Mouse (Mus musculus) kidney, adult 18-20 months (tissue): Measurements from ENCODE around the gene Gm20604.

Source experiments
- DNase-seq: peaks from one replicate; pipeline ENCODE4 v3.0.0; 2021

The Gm20604 gene

DNA sequence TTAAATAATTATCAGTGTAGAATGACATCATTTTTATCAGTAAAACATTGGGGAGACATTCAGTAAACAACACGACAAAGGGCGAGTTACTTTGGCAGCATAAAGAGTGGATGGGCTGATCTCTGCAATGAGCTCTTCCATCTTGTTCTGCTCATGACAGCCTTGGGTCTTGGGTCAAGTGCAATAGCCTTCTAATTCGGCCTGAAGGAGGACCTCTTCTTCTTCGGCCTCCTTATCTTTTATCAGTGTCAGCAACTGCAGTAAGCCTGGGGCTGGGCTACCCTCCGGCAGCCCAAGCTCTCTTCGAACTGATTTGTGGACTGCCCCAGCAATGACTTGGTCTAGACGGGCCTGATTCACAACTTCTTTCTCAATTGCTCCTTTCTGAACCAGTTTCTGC lies 16.4 kb downstream of the Gm20604 start:
- DNase-seq: no peak

DNA sequence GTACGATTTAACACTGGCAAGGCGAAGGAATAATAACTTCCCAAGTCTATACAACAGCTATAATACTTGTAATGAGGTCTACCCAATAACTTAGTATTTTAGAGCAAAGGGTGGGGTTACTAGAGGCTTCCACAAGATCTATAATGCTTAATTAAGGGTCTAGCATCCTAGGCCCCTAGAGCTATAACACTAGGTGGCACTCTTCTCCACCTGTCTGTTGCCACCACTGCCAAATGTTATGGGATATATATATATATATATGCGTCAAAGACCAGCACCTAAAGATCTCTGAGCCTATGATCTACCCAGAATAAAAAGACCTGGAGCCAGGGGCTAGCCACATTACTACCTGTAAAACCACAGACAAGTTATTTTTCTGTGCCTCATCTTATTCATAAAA lies 18.2 kb downstream of the Gm20604 start:
- no peak for DNase-seq

- no peak for DNase-seq
These were observed 19.4 kb downstream of the Gm20604 start for GRCm38 (mm10) chr12:102739096-102739495.

- DNase-seq: peak; percentile 65
These were observed 25.1 kb downstream of the Gm20604 start for GRCm38 (mm10) chr12:102733381-102733780.

- no peak for DNase-seq
These were observed 27.5 kb downstream of the Gm20604 start for GRCm38 (mm10) chr12:102730798-102731619.

DNA sequence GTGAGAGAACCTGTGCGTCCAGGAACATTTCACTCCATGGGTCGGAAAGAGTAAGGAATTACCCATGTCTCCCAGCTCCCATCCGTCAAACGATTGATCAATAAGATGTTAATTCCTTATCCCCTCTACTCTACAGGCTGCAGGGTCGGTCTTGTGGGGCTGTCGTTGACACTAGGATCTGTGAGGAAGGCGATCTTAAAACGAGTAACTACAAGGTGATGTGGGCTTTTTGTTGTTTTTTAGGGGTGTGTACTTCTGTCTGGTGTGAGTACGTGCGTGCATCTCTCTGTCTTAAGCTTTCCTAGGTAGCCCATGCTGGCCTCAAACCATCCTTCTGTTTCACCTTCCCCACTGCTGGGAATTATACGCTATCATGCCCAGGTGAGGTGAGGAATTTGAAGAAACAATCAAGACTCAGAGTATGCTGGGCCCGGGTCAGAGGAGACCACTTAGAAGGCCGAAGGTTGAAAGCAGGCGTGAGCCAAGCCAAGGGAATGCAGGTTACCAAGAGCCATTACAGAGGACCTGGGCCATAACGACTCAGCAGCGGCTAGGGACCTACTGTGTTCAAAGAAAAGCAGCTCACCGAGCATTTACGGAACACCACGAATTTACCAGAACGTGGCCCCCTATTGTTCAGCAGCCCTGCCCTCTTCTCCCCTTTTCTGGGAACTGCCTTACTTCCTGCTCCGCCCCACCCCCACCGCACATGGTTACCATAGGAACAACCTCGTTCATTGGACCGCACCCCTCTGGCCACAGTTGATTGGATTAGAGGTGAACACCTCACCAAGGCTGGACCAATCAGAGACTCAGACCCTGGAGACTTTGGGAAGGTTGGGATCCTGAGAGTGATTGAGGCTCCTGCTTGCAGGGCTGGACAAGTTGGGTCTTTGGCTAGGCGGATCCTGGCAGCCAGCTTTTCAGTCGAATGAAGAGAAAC lies 28.3 kb downstream of the Gm20604 start:
- peak; percentile 72 for DNase-seq

DNA sequence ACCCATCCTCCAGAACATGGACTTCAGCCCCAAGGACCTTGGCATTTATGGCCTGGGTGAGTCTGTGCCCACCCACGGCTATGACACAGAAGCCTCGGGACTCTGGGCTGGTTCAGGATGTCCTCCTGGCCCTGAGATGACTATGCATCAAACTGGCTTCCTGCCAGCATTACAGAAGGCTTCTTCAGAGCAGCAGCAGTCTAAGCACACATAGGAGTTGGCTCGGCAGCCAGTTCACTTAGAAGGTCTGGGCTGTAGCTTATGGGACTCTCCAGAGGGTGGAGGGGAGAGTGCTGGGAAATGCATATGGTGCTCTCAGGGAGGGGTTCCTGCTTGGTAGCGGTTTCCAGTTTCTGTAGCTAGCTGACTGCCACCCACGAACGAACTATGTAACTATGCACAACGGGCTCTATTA lies 32.7 kb downstream of the Gm20604 start:
- DNase-seq: no peak

DNA sequence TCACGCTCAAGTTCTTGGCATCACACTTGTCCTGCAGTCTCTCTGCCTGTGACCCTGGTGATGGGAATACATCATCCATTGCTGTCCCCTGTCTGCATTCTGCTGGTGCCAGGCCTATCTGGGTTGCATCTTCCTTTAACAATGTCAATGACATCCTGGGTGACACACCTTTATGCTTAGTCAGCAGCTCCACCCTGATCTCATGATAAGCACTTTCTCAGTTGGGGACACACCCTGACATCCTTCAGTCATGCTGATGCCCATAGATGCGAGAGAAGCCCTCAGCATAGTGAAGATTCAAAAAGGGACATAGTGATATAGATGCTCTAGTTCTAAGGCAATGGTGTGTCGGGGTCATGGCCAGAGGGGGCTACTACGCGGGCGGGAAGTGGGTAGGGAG lies 33.3 kb downstream of the Gm20604 start:
- DNase-seq: no peak

DNA sequence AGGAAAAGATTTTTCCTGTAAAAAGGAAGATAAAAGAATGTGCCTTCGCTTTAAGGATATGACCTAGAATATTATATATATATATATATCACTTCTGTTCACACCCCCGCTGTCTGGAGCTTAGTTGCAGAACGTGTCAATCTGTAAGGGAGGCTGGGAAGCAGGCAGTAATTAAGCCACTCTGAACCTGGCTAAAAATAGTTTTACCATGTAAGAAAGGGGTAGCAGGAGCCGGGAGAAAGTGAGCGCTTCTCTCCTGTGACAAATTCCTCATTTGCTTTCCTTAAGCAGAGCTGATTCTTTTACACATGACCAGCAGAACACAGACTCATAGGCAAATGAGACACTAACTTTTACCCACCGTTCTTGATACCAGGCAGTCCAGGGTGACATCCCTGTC lies 34.6 kb downstream of the Gm20604 start:
- no peak for DNase-seq

DNA sequence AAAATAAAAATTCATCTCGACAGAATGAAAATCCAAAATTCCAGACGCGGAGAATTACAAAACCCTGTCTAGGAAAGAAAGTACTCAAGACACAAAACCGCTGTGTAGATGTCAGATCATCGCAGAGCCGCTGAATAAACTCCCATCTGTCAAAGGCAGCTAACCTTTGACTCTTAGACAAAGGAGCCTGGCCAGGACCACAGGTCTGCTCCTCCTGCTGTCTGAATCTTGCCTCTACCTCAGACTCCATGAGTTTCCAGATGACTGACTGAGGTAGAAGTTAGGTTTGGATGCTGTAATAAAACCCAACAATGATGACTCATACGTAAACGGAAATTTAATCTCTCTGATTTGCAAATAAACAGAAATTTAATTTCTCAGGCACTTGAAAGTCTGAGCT lies 35.5 kb downstream of the Gm20604 start:
- DNase-seq: no peak

- no peak for DNase-seq
These were observed 36.0 kb downstream of the Gm20604 start for GRCm38 (mm10) chr12:102722451-102722850.

GRCm38 (mm10) chr12:102719552-102720315 lies 38.7 kb downstream of the Gm20604 start:
- no peak for DNase-seq

DNA sequence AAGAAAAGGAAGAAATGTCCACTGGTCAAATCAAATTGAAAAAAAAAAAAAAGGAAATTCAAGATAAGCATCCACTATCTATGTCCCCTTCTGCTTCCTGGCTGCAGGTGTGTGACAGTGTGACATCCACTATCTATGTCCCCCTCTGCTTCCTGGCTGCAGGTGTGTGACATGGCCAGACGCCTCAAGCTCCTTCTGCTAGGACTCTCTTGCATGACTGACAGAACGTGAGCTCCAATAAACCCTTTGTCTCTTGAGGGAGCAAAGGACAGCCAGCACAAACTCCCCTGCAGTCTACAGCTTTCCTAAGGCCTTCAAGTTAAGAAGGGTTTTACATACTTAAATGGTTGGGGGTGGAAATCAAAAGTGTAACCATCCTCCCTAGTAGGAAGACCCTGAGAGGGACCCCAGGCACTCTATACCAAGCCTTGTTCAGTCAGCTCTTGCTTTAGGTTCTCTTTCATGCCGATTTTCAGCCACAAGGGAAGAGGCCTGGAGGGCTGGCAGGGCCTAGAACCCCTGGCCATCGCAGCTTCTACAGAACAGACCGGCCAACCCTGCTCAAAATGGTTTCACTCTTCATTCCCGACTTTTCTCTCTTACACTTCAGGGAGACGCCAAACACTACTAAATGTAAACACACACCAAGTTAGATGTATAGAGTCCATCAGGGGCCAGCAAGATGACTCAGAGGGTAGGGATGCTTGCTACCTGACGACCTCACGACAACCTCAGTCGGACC lies 43.6 kb downstream of the Gm20604 start:
- DNase-seq: no peak

GRCm38 (mm10) chr12:102714116-102714515 lies 44.4 kb downstream of the Gm20604 start:
- DNase-seq: no peak

DNA sequence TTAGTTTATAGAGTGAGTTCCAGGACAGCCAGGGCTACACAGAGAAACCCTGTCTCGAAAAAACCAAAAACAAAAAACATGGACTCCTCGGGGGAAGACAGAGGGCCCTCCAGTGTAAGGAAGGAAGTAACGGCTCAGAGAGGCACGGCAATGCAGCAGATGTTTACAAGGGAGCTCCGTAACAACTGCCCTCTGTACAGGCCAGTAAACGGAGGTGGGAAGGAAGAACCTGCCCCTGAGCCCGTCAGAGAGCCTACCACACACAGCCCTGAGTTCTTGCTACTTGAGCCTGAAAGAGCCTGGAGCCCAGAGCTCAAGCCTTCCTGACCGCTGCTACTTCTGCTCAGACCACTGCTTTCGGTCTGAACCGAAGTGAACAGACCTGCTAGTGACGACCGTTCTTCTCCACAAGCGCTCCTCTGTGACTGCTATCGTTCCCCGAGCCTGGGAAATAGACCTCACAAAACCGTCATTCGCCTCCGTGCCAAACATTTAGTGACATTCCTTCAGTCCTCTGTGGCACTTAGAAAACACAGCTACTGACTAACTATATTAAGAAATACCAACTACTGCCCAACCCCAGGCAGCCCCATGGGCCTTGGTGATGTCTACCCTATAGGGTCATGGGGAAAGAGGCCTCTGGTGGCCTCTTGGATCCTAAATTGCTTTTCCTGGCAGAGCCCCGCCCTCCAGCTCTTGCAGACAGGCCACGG lies 45.2 kb downstream of the Gm20604 start:
- no peak for DNase-seq

DNA sequence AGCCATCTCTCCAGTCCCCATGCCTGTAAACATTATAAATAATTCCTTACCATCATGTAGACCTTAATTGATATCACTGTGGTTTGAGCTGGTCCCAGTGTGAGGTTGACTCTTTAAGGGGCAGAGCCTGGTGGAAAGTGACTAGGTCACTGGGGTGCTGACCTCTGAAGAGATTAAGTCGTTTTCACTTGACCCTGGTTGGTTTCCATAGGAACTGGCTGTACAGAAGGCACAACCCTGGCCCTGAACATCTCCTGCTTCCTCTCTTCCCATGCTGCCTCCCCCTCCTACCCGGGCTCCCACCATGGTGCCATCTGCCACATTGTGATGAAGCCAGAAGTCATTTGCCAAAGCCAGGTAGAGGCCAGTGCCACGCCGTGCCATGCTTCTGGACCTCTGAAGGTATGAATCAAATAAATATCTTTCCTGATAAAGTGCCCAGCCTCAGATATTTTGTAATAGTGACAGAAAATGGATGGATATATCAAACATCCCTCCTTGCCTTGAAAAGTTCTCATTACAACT lies 47.6 kb downstream of the Gm20604 start:
- no peak for DNase-seq

GRCm38 (mm10) chr12:102709896-102710295 lies 48.6 kb downstream of the Gm20604 start:
- no peak for DNase-seq

GRCm38 (mm10) chr12:102708220-102708619 lies 50.3 kb downstream of the Gm20604 start:
- DNase-seq: no peak

- no peak for DNase-seq
These were observed 51.5 kb downstream of the Gm20604 start for GRCm38 (mm10) chr12:102706833-102707463.

GRCm38 (mm10) chr12:102705906-102706640 lies 52.4 kb downstream of the Gm20604 start:
- DNase-seq: no peak
